8 mouse cellular contexts compared by ENCODE assay signal in genomic region chr8:78630414-78631164, GRCm38 (mm10).
DNase-seq lines count a peak whose midpoint lies in the region; ATAC-seq and TF ChIP-seq lines count a peak whose summit lies in the region.

No protein-coding gene starts in this region.

- H3K4me2 ChIP-seq in midbrain, embryonic 16.5 days (ENCODE audit: low read length) = no peak overlapping the region
- H3K4me2 ChIP-seq in embryonic facial prominence, embryonic 15.5 days (replicated peaks) = no peak overlapping the region

- DNase-seq in gastrocnemius, adult 2 months = no peak
- DNase-seq in gastrocnemius, postnatal 4 days (ENCODE audit: low spot score in 2 of 2) = no peak
- no peak for DNase-seq in midbrain, embryonic 10.5 days (ENCODE audit: low spot score)
- DNase-seq in Muller cell, postnatal 12 days (ENCODE audit: inconsistent ontology term) = no peak
- no peak for DNase-seq in retina, embryonic 14.5 days (ENCODE audit: low spot score)

- H3K9me3 ChIP-seq in midbrain, embryonic 10.5 days (replicated peaks) = no peaks in the 10 kb centered on the region
- H3K9me3 ChIP-seq in midbrain, embryonic 16.5 days (replicated peaks; ENCODE audit: control insufficient read depth, low read length, poor library complexity, severe bottlenecking) = no peaks in the 10 kb centered on the region
- no peaks in the 10 kb centered on the region for H3K9me3 ChIP-seq in embryonic facial prominence, embryonic 15.5 days (replicated peaks)

- H3K27me3 ChIP-seq in midbrain, embryonic 10.5 days (ENCODE audit: low read depth, poor library complexity, severe bottlenecking) = no peaks in the 10 kb centered on the region
- H3K27me3 ChIP-seq in midbrain, embryonic 16.5 days (ENCODE audit: control insufficient read depth, insufficient read depth, low read depth, low read length) = no peaks in the 10 kb centered on the region
- H3K27me3 ChIP-seq in embryonic facial prominence, embryonic 15.5 days = no peaks in the 10 kb centered on the region

- no peak overlapping the region for H3K9ac ChIP-seq in midbrain, embryonic 16.5 days (ENCODE audit: low read depth, low read length)
- H3K9ac ChIP-seq in embryonic facial prominence, embryonic 15.5 days = no peak overlapping the region

- 62% methylated on average over 19 of the region's 19 CpGs for WGBS in midbrain, embryonic 10.5 days
- WGBS in midbrain, embryonic 16.5 days = 48% methylated on average over 19 of the region's 19 CpGs
- 40% methylated on average over 19 of the region's 19 CpGs for WGBS in embryonic facial prominence, embryonic 15.5 days

- H3K4me1 ChIP-seq in midbrain, embryonic 10.5 days = peaks cover 48% of the 10 kb centered on the region
- peaks cover 13% of the 10 kb centered on the region for H3K4me1 ChIP-seq in midbrain, embryonic 16.5 days (ENCODE audit: control insufficient read depth, insufficient read depth, low read length)
- H3K4me1 ChIP-seq in embryonic facial prominence, embryonic 15.5 days = peaks cover 15% of the 10 kb centered on the region

- ATAC-seq in midbrain, embryonic 16.5 days = no peak
- ATAC-seq in embryonic facial prominence, embryonic 15.5 days (ENCODE audit: insufficient number of reproducible peaks, low FRiP score, low TSS enrichment, low read depth) = no peak
- ATAC-seq in neutrophil, adult 5-6 weeks (ENCODE audit: extremely low read depth, insufficient number of reproducible peaks, low FRiP score, poor library complexity, severe bottlenecking) = peak; percentile 34; the same call in 1 of the 2 replicates

- TF ChIP-seq CTCF in gastrocnemius, adult 2 months (IDR thresholded peaks at IDR 0.05) = no peak

- H3K27ac ChIP-seq in gastrocnemius, adult 2 months = peak overlapping the region; percentile 55
- 0 out of 2 replicates have a peak overlapping the region, but pooled peaks have one; percentile 23 for H3K27ac ChIP-seq in midbrain, embryonic 10.5 days (replicated peaks)
- H3K27ac ChIP-seq in midbrain, embryonic 16.5 days (ENCODE audit: low read length) = no peak overlapping the region
- H3K27ac ChIP-seq in embryonic facial prominence, embryonic 15.5 days (replicated peaks) = peak overlapping the region; percentile 72

- peak overlapping the region; percentile 17; the same call in 1 of the 2 replicates for H3K4me3 ChIP-seq in gastrocnemius, adult 2 months
- H3K4me3 ChIP-seq in midbrain, embryonic 10.5 days = no peak overlapping the region
- H3K4me3 ChIP-seq in midbrain, embryonic 16.5 days (ENCODE audit: low read depth, low read length) = no peak overlapping the region
- no peak overlapping the region for H3K4me3 ChIP-seq in embryonic facial prominence, embryonic 15.5 days (replicated peaks)

- no peaks in the 10 kb centered on the region for H3K36me3 ChIP-seq in midbrain, embryonic 10.5 days
- H3K36me3 ChIP-seq in midbrain, embryonic 16.5 days (ENCODE audit: control insufficient read depth, insufficient read depth, low read length) = no peaks in the 10 kb centered on the region
- no peaks in the 10 kb centered on the region for H3K36me3 ChIP-seq in embryonic facial prominence, embryonic 15.5 days

- intact Hi-C loops in gastrocnemius, adult 2 months (cut with DNase I) = no loop called here
